Mouse (Mus musculus): ENCODE measurements around the gene 6820408C15Rik. TPM values are rescaled to one million over a fixed set of nuclear protein-coding genes. Genes with fewer than 3 reads are reported as not detected.

6820408C15Rik gene
- total and polyA plus RNA-seq, 3 experiments: not detected

GRCm38 (mm10) chr2:152472434-152472833 lies 57.0 kb downstream of the 6820408C15Rik start:
- H3K4me3 ChIP-seq (replicated peaks in 1 of 3; ENCODE audit: low read depth in 2 of 3, low read length in 2 of 3, poor library complexity in 1 of 3): no peak overlapping the region
- DNase-seq (ENCODE audit: extremely low read depth): no peak
- H3K9ac ChIP-seq (ENCODE audit: insufficient read depth, low read depth): no peak overlapping the region
- H3K27me3 ChIP-seq (replicated peaks): peaks cover 5% of the 10 kb centered on the region
- H3K27ac ChIP-seq (ENCODE audit: insufficient read depth, low read depth): no peak overlapping the region
- H3K9me3 ChIP-seq (replicated peaks; ENCODE audit: low read length): no peaks in the 10 kb centered on the region
- H3K4me2 ChIP-seq (ENCODE audit: insufficient read depth, low read depth, poor library complexity, severe bottlenecking): no peak overlapping the region
- dilution Hi-C loops (cut with MboI; ENCODE audit: extremely low pct_ligation_motif_present, extremely low pct_unique_long_range_greater_than_20kb, low sequenced_read_pairs): no loop called here
- in situ Hi-C loops (cut with MboI; ENCODE audit: low pct_ligation_motif_present, low pct_unique_long_range_greater_than_20kb, low sequenced_read_pairs): loop anchor here (25.0 kb wide), 1 partner anchor 115 kb away; the partner anchor contains the start of genes Defb19 and Defb45
- H3K36me3 ChIP-seq (replicated peaks in 1 of 2; ENCODE audit: control insufficient read depth in 1 of 2, insufficient read depth in 1 of 2, low read length in 1 of 2): no peaks in the 10 kb centered on the region
- TF ChIP-seq CTCF (conservative IDR thresholded peaks at IDR 0.05 in 1 of 2, IDR thresholded peaks at IDR 0.05 in 1 of 2; ENCODE audit: low read depth in 2 of 2, low read length in 2 of 2) (peak in 1 of 2 experiments; percentile 61; a peak in 2 of 4 replicates), ETS1 (conservative IDR thresholded peaks at IDR 0.05; ENCODE audit: low read depth, low read length) (no peak), SMC3 (IDR thresholded peaks at IDR 0.05; ENCODE audit: low read depth, low read length) (peak; percentile 21; the same call in 1 of the 2 replicates), JUND (conservative IDR thresholded peaks at IDR 0.05; ENCODE audit: low read depth, low read length) (no peak), RAD21 (IDR thresholded peaks at IDR 0.05; ENCODE audit: low read depth, low read length) (peak; percentile 29), MAFK (IDR thresholded peaks at IDR 0.05; ENCODE audit: insufficient replicate concordance, low read length) (no peak), POLR2A (IDR thresholded peaks at IDR 0.05; ENCODE audit: low read depth, low read length) (no peak)
- peaks cover 6 to 7% of the 10 kb centered on the region in 2 experiments for H3K4me1 ChIP-seq (ENCODE audit: control insufficient read depth in 1 of 2, insufficient read depth in 2 of 2)
- H3K79me2 ChIP-seq (replicated peaks; ENCODE audit: control insufficient read depth, extremely low read depth, insufficient read depth, poor library complexity, severe bottlenecking): no peaks in the 10 kb centered on the region

DNA sequence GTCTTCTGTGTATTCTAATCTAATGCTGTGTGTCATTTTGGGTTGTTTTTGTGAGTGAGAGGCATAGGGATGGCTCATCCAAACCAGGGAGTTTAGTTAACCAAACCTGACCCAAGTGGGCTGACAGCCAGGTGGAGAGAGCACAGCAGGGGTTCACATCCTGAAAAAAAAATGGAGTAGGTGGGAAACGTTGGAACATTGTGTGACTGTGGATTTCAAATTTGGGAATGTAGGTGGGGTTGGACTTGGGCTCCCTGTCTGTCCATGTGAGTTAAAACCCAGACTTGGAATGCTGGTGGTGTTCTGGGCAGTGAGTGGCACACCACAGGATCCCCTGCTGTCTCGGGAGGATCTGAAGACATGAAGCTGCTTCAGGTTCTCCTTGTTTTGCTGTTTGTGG lies 61.4 kb downstream of the 6820408C15Rik start, which contains the start of gene Defb20:
TSS of gene Defb20 (plus strand) at position 301 of the 400 bp plus-strand sequence.
- in situ Hi-C loops (cut with MboI; ENCODE audit: low pct_ligation_motif_present, low pct_unique_long_range_greater_than_20kb, low sequenced_read_pairs) (no loop called here), dilution Hi-C loops (cut with MboI; ENCODE audit: extremely low pct_ligation_motif_present, extremely low pct_unique_long_range_greater_than_20kb, low sequenced_read_pairs) (no loop called here)
- no peak for DNase-seq (ENCODE audit: extremely low read depth)
- no peak for TF ChIP-seq ZNF384 (IDR thresholded peaks at IDR 0.05; ENCODE audit: low read depth, low read length)
- no peak for TF ChIP-seq SIN3A (IDR thresholded peaks at IDR 0.05; ENCODE audit: low read length)
- TF ChIP-seq TBP (conservative IDR thresholded peaks at IDR 0.05; ENCODE audit: low read depth, low read length): no peak
- no peak for TF ChIP-seq JUN (IDR thresholded peaks at IDR 0.05; ENCODE audit: insufficient read depth, low read depth, low read length)
- TF ChIP-seq TCF12 (IDR thresholded peaks at IDR 0.05; ENCODE audit: low read depth, low read length): no peak
- TF ChIP-seq CHD2 (IDR thresholded peaks at IDR 0.05; ENCODE audit: low read length): no peak
- no peak for TF ChIP-seq MEF2A (IDR thresholded peaks at IDR 0.05; ENCODE audit: borderline replicate concordance, low read depth, low read length)
- no peak for TF ChIP-seq MAFK (IDR thresholded peaks at IDR 0.05; ENCODE audit: insufficient replicate concordance, low read length)
- no peak for TF ChIP-seq KAT2A (IDR thresholded peaks at IDR 0.05; ENCODE audit: insufficient replicate concordance, low read length)
- TF ChIP-seq CTCF (conservative IDR thresholded peaks at IDR 0.05 in 1 of 2, IDR thresholded peaks at IDR 0.05 in 1 of 2; ENCODE audit: low read depth in 2 of 2, low read length in 2 of 2): no peak
- TF ChIP-seq ZMIZ1 (IDR thresholded peaks at IDR 0.05; ENCODE audit: low read depth, low read length): no peak
- TF ChIP-seq MYC (IDR thresholded peaks at IDR 0.05; ENCODE audit: low read depth, low read length): no peak
- H3K79me2 ChIP-seq (replicated peaks; ENCODE audit: control insufficient read depth, extremely low read depth, insufficient read depth, poor library complexity, severe bottlenecking): no peaks in the 10 kb centered on the region
- H3K27me3 ChIP-seq (replicated peaks): peaks cover 5% of the 10 kb centered on the region
- H3K27ac ChIP-seq (ENCODE audit: insufficient read depth, low read depth): no peak within 1 kb of the TSS
- peaks cover 0 to 6% of the 10 kb centered on the region in 2 experiments; a peak in 2 of 4 replicates for H3K4me1 ChIP-seq (ENCODE audit: control insufficient read depth in 1 of 2, insufficient read depth in 2 of 2)
- H3K9ac ChIP-seq (ENCODE audit: insufficient read depth, low read depth): no peak within 1 kb of the TSS
- no peaks in the 10 kb centered on the region for H3K36me3 ChIP-seq (replicated peaks in 1 of 2; ENCODE audit: control insufficient read depth in 1 of 2, insufficient read depth in 1 of 2, low read length in 1 of 2)
- no peaks in the 10 kb centered on the region for H3K9me3 ChIP-seq (replicated peaks; ENCODE audit: low read length)
- H3K4me2 ChIP-seq (ENCODE audit: insufficient read depth, low read depth, poor library complexity, severe bottlenecking): no peak within 1 kb of the TSS
- H3K4me3 ChIP-seq (replicated peaks in 1 of 3; ENCODE audit: low read depth in 2 of 3, low read length in 2 of 3, poor library complexity in 1 of 3): no peak within 1 kb of the TSS

Data from CH12.LX (cell line).